Mouse (Mus musculus) neural tube, embryonic 11.5 days (tissue): ENCODE measurements around the gene Ttc28. TPM values are rescaled to one million over a fixed set of nuclear protein-coding genes. Genes with fewer than 3 reads are reported as not detected.

ENCODE experiments used
- ATAC-seq: fragments of 200-750 bp; cut with Nextera tagmentation; 2 replicates; pipeline ENCODE4 v1.8.0; 2017; ENCODE audit warnings: moderate number of reproducible peaks, mild to moderate bottlenecking, moderate TSS enrichment, moderate library complexity; ENCODE audit not compliant: insufficient read depth, low FRiP score, low TSS enrichment
- DNase-seq: peaks from one replicate; pipeline ENCODE4 v3.0.0-alpha.2; 2015; ENCODE audit warnings: low spot score
- H3K27ac ChIP-seq: fragments of 300-500 bp; sonication (generic); 2 replicates; pipeline ENCODE4 v1.5.1; 2014; ENCODE audit warnings: low read depth, mild to moderate bottlenecking, low read length
- H3K27me3 ChIP-seq: fragments of 300-500 bp; sonication (generic); 2 replicates; pipeline ENCODE4 v1.6.1; 2014; ENCODE audit warnings: mild to moderate bottlenecking, low read length, mixed read lengths; ENCODE audit not compliant: control insufficient read depth, insufficient read depth
- H3K36me3 ChIP-seq: fragments of 300-500 bp; sonication (generic); 2 replicates; pipeline ENCODE4 v1.6.1; 2014; ENCODE audit warnings: mild to moderate bottlenecking, low read length, moderate library complexity, mixed read lengths; ENCODE audit not compliant: control insufficient read depth, insufficient read depth
- H3K4me1 ChIP-seq: fragments of 300-500 bp; sonication (generic); 2 replicates; pipeline ENCODE4 v1.6.1; 2014; ENCODE audit warnings: low read length, mixed read lengths; ENCODE audit not compliant: control insufficient read depth, insufficient read depth
- H3K4me2 ChIP-seq: fragments of 300-500 bp; sonication (generic); 2 replicates; pipeline ENCODE4 v1.6.1; 2014; ENCODE audit warnings: low read depth, mild to moderate bottlenecking, moderate library complexity
- H3K4me3 ChIP-seq: fragments of 300-500 bp; sonication (generic); 2 replicates; pipeline ENCODE4 v1.5.1; 2014; ENCODE audit warnings: low read depth, low read length
- H3K9ac ChIP-seq: fragments of 300-500 bp; sonication (generic); 2 replicates; pipeline ENCODE4 v1.6.1; 2014; ENCODE audit warnings: mild to moderate bottlenecking, low read length
- H3K9me3 ChIP-seq: fragments of 300-500 bp; sonication (generic); 2 replicates; pipeline ENCODE4 v1.6.1; 2016; ENCODE audit warnings: low read length; ENCODE audit not compliant: control insufficient read depth
- WGBS: fragments of 180-500 bp; shearing (Covaris S2); extraction: QIAGEN DNeasy Blood & Tissue Kit; methylation state at CpG from one replicate; pipeline ENCODE4 v1.1.7; 2014; 5-methylcytosine and 5-hydroxymethylcytosine counted together
- polyA plus RNA-seq: library from polyadenylated mRNA; unstranded; fragments of >200 nt; fragmentation: Nextera tagmentation; extraction: Ambion mirVana; gene quantifications from 2 replicates; pipeline ENCODE4 v1.2.1, GENCODE M21; 2014

The Ttc28 gene
- polyA plus RNA-seq, 1 experiment from 2014 or later, result 16.1 TPM

GRCm38 (mm10) chr5:111175410-111175809, 295.8 kb downstream of the Ttc28 start:
- H3K4me3 ChIP-seq, result no peak overlapping the region
- 38% methylated on average over 12 of the region's 12 CpGs for WGBS
- 0 out of 2 replicates have a peak overlapping the region, but pooled peaks have one; percentile 12 for H3K4me2 ChIP-seq

GRCm38 (mm10) chr5:111175842-111176241, 296.2 kb downstream of the Ttc28 start:
- Histone ChIP-seq H3K4me2 (no peak overlapping the region), H3K4me3 (no peak overlapping the region), H3K27ac (peak overlapping the region; percentile 39; the same call in 1 of the 2 replicates), H3K27me3 (no peaks in the 10 kb centered on the region), H3K9me3 (no peaks in the 10 kb centered on the region), H3K4me1 (peaks cover 41% of the 10 kb centered on the region), H3K9ac (no peak overlapping the region), H3K36me3 (no peaks in the 10 kb centered on the region)
- DNase-seq (no peak), ATAC-seq (no peak)
- WGBS, result 49% methylated on average over 9 of the region's 9 CpGs

More at GRCm38 (mm10) chr5:111175410-111175809, 295.8 kb downstream of the Ttc28 start:
- no peaks in the 10 kb centered on the region for H3K36me3 ChIP-seq
- peaks cover 37% of the 10 kb centered on the region for H3K4me1 ChIP-seq
- no peaks in the 10 kb centered on the region for H3K9me3 ChIP-seq
- ATAC-seq (0 out of 2 replicates have a peak, but pooled peaks have one; percentile 45), DNase-seq (no peak)
- H3K9ac ChIP-seq, result no peak overlapping the region
- peak overlapping the region; percentile 39; the same call in 1 of the 2 replicates for H3K27ac ChIP-seq
- no peaks in the 10 kb centered on the region for H3K27me3 ChIP-seq

- 87% methylated on average over 13 of the region's 13 CpGs for WGBS
- H3K9ac ChIP-seq, result no peak overlapping the region
- peaks cover 47% of the 10 kb centered on the region for H3K4me1 ChIP-seq
- H3K27ac ChIP-seq, result peak overlapping the region; percentile 58; the same call in 1 of the 2 replicates
- ATAC-seq, result no peak
- H3K9me3 ChIP-seq, result no peaks in the 10 kb centered on the region
- no peaks in the 10 kb centered on the region for H3K27me3 ChIP-seq
- H3K4me2 ChIP-seq, result no peak overlapping the region
- no peak for DNase-seq
- H3K36me3 ChIP-seq, result no peaks in the 10 kb centered on the region
- no peak overlapping the region for H3K4me3 ChIP-seq
These were observed 296.8 kb downstream of the Ttc28 start for GRCm38 (mm10) chr5:111176441-111176840.

GRCm38 (mm10) chr5:111178324-111179076, 298.9 kb downstream of the Ttc28 start:
- 49% methylated on average over 21 of the region's 21 CpGs for WGBS
- Histone ChIP-seq H3K27ac (no peak overlapping the region), H3K4me1 (peaks cover 47% of the 10 kb centered on the region), H3K27me3 (no peaks in the 10 kb centered on the region), H3K4me3 (no peak overlapping the region), H3K36me3 (no peaks in the 10 kb centered on the region), H3K4me2 (0 out of 2 replicates have a peak overlapping the region, but pooled peaks have one; percentile 5), H3K9ac (no peak overlapping the region), H3K9me3 (no peaks in the 10 kb centered on the region)
- DNase-seq (peak; percentile 45), ATAC-seq (no peak)

DNA sequence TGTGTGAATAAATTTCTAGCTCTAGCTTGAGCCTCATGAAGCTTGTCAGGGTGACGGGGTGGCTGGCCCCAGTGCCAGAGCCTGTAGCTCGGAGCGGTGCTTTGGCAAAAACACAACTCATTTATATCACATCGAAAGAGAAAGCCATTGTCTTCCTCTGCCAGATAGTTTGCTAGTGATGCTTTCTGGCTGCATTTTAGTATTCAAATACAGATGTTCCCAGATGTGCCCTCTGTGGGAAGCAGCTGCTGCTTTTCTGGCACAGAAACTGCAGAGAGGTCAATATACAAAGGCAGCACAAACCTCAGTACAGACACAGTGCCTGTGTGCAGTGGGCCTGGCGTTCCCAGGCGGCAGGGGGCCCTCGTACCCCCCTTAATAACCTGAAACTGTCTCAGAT, 300.0 kb downstream of the Ttc28 start:
- no peak overlapping the region for H3K9ac ChIP-seq
- H3K9me3 ChIP-seq, result no peaks in the 10 kb centered on the region
- no peaks in the 10 kb centered on the region for H3K27me3 ChIP-seq
- H3K4me3 ChIP-seq, result no peak overlapping the region
- WGBS, result 63% methylated on average over 7 of the region's 7 CpGs
- H3K4me2 ChIP-seq, result no peak overlapping the region
- H3K4me1 ChIP-seq, result peaks cover 47% of the 10 kb centered on the region
- ATAC-seq, result no peak
- H3K27ac ChIP-seq, result peak overlapping the region; percentile 5; the same call in 1 of the 2 replicates
- DNase-seq, result no peak
- H3K36me3 ChIP-seq, result no peaks in the 10 kb centered on the region

DNA sequence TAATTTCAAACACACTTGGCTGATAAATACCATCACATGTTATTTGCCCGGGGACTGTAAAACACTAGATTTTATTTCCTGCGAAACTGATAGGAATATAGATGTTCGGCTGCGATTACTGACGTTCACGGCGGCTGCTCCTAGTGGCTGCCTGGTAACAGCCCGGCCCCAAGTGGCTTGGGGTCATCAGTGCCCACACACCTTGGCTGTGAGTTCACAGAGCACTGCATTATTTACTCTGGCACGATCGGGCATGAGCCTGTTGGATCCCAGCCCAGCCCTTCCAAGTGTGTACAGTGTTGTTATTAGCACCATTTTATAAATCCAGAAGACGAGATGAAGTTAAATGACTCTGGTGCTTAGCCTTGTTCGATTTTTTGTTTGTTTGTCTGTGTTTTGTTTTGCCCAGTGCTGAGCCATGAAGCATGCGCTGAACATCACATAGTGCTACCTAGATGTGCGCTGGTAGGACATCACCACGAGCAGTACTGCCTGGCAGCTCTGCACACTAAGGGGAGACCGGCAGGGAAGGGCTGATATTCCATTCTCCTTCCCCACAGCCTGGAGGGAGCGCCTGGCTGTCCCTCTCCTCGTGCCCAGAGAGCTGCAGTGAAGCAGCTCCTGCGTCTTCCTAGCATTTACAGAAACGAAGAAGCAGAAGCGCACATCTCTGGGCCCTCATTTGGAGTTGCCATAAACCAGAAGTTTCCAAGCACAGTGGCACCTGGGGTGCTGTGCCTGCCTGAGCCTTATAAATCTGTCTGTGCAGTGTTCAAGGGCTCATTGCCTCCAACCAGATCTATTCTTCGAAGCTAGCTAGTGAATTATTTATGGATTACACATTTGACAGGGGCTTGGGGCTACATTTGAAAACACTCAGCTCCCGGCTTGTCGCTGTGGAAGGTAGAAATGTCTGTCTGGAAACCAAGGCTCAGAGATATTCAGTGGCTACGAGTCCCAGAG, 300.8 kb downstream of the Ttc28 start:
- ATAC-seq (no peak), DNase-seq (no peak)

GRCm38 (mm10) chr5:111181204-111181912, 301.8 kb downstream of the Ttc28 start:
- Histone ChIP-seq H3K9me3 (no peaks in the 10 kb centered on the region), H3K4me2 (no peak overlapping the region), H3K4me3 (no peak overlapping the region), H3K27me3 (no peaks in the 10 kb centered on the region), H3K9ac (no peak overlapping the region), H3K4me1 (peaks cover 36% of the 10 kb centered on the region), H3K36me3 (no peaks in the 10 kb centered on the region), H3K27ac (peak overlapping the region; percentile 82; the same call in 1 of the 2 replicates)
- no peak for DNase-seq
- WGBS, result 67% methylated on average over 7 of the region's 7 CpGs
- ATAC-seq, result no peak

More for the DNA sequence above, 300.8 kb downstream of the Ttc28 start:
- no peaks in the 10 kb centered on the region for H3K36me3 ChIP-seq
- no peaks in the 10 kb centered on the region for H3K27me3 ChIP-seq
- no peak overlapping the region for H3K4me2 ChIP-seq
- no peak overlapping the region for H3K9ac ChIP-seq
- peaks cover 44% of the 10 kb centered on the region for H3K4me1 ChIP-seq
- H3K9me3 ChIP-seq, result no peaks in the 10 kb centered on the region
- H3K27ac ChIP-seq, result peak overlapping the region; percentile 82; the same call in 1 of the 2 replicates
- WGBS, result 61% methylated on average over 25 of the region's 25 CpGs
- H3K4me3 ChIP-seq, result no peak overlapping the region

GRCm38 (mm10) chr5:111186600-111186999, 307.0 kb downstream of the Ttc28 start:
- peak; percentile 43 for DNase-seq
- 39% methylated on average over 11 of the region's 11 CpGs for WGBS
- H3K4me3 ChIP-seq, result no peak overlapping the region
- no peak overlapping the region for H3K9ac ChIP-seq
- H3K36me3 ChIP-seq, result no peaks in the 10 kb centered on the region
- H3K9me3 ChIP-seq, result no peaks in the 10 kb centered on the region
- no peaks in the 10 kb centered on the region for H3K4me1 ChIP-seq
- no peak overlapping the region for H3K4me2 ChIP-seq
- H3K27me3 ChIP-seq, result no peaks in the 10 kb centered on the region
- no peak for ATAC-seq
- no peak overlapping the region for H3K27ac ChIP-seq
